Mouse (Mus musculus) kidney, postnatal 14 days (tissue): Measurements from ENCODE around the gene Vcp.
A peak's percentile ranks its signal among the peaks of the same experiment; 100 is the strongest.

Experiments
- DNase-seq: peaks from one replicate; pipeline ENCODE4 v3.0.0; 2022; ENCODE audit warnings: mixed read lengths

Gene Vcp

GRCm38 (mm10) chr4:43000141-43000986 is at the start of gene Vcp:
TSS of gene Vcp (minus strand) at chr4:43000507.
- DNase-seq, result peak; percentile 99

- peak; percentile 88 for DNase-seq
These were observed 46.9 kb upstream of the Vcp start for GRCm38 (mm10) chr4:43047231-43047630.

DNA sequence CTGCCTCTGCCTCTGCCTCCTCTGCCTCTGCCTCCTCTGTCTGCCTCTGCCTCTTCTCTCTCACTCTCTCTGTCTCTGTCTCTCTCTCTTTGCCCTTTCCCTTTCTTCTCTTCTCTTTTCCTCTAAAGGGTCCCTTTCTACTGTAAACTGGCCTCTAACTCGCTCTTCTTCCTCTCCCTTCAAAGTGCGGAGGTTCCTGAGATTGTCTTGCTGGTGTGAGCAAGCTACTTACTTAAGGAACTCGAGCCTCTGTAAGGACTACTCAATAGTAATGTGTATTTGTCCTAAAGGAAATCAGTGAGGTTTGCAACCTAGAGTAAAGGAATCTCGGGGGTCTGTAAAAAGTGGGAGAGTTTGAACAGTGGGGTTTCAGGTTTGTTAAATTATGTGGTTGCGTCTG is 46.3 kb upstream of the Vcp start:
- no peak for DNase-seq

GRCm38 (mm10) chr4:43045659-43046302 is 45.5 kb upstream of the Vcp start, which contains the start of gene Fam214b:
TSS of gene Fam214b (minus strand) at chr4:43046220.
- DNase-seq, result peak; percentile 99

DNA sequence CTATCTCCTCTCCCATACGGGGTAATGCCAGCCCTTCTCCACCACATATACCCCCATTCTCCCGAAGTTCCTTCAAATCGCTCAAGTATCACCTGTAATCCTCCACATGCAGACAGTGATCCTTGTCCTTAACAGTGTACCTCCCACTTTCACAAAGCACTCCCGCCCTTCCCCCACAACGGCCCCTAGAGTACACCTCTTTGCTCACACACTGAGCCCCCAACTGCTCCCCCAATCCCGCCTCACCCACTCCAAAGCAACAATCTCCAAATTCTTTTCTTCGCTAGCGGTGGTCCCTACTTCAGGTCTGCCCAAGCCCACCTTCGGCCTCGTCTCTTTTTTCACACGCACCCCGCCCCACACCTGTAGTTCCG is 45.0 kb upstream of the Vcp start:
- no peak for DNase-seq

- DNase-seq, result peak; percentile 65
These were observed 44.4 kb upstream of the Vcp start for GRCm38 (mm10) chr4:43044673-43045072.

GRCm38 (mm10) chr4:43043644-43044357 is 43.5 kb upstream of the Vcp start:
- DNase-seq, result peak; percentile 83

GRCm38 (mm10) chr4:43040881-43041547 is 40.7 kb upstream of the Vcp start:
- DNase-seq, result no peak

GRCm38 (mm10) chr4:43040114-43040572 is 39.8 kb upstream of the Vcp start:
- DNase-seq, result peak; percentile 98

- no peak for DNase-seq
These were observed 39.3 kb upstream of the Vcp start for GRCm38 (mm10) chr4:43039609-43040008.

GRCm38 (mm10) chr4:43038567-43039495 is 38.5 kb upstream of the Vcp start:
- peak; percentile 47 for DNase-seq

DNA sequence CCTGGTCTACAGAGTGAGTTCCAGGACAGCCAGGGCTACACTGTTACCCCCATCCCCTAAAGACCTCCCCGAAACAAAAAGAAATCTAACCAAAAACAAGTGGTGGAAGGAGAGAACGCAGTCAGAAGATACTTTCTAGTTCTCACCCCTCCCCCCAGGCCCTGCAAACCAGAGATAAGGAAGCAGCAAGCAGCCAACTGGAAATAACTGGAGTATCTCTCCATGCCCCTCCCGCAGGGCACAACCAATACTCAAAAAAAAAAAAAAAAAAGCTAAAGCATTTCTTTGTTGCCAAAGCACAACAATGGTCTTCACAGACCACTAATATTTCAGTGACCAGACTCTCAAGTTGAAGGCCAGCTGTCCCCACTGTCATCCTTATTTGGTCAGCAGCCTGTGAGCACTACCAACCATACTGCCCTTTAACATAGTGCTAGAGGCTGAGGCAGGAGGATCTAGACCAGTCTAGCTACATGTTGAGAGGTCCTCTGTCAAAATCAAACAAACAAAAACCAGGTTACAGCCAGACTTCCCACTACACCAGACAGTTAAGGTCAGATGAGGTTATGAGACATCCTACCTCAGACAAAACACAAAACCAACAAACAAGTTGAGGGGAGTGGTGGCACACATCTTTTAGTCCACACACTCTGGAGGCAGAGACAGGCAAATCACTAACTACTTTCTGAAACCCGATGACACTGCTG is 37.7 kb upstream of the Vcp start:
- no peak for DNase-seq

DNA sequence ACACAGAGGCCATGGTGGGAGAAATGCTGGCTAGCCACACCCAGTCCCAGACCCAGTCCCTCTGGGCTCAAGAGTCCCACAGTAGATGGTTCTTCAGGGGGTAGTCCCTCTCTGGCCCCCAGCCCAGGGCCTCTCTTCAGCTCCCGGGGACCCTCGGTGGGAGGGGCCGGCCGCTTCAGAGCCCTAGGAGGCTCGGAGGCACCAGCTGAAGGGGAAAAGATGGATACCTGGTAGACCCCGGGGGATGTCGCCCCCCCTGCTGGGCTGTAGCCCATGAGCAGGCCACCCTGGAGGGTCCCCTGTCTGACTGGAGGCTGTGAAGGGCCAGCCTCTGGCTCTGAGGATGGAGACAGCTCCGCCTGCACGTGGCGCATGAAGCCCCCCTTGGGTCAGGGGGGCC is 36.0 kb upstream of the Vcp start:
- DNase-seq, result no peak

DNA sequence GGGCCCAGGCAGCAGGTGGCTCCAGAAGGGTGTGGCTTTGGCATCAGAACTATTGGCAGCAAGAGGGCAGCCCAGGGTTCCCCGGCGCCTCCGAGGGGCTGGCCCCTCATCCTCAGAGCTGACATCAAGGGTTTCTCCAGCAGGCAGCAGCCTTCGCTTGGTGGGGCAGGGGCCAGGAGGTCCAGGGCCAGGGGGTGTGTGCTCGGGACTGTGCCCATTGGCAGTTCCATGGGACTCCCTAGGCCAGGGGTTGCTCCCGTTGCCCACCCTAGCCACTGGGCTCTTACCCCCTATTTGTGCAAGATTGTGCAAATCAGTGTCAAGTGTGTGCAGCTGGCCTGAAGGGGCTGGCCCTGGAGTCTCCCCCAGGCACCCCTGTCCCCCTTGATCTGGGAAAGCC is 35.5 kb upstream of the Vcp start:
- DNase-seq, result no peak

GRCm38 (mm10) chr4:43033481-43033880 is 33.2 kb upstream of the Vcp start:
- no peak for DNase-seq

DNA sequence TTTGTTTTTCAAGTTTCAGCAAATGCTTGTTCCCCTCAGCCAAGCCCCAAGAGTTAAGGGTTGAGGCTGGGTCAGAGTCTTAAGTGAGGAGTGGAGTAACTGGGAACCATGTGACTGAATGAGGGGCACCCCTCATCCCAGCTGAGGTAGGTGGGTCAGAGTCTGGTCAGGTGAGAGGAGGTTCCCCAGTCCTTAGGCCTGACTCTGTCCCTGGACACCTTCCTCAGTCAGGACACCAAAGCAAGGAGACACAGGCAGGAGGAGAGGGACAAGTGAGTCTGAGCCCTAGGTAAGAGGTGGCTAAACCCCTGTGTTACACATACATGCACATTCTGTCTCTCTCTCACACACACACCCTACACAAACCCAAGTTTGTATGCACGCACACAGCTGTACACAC is 32.2 kb upstream of the Vcp start:
- no peak for DNase-seq

DNA sequence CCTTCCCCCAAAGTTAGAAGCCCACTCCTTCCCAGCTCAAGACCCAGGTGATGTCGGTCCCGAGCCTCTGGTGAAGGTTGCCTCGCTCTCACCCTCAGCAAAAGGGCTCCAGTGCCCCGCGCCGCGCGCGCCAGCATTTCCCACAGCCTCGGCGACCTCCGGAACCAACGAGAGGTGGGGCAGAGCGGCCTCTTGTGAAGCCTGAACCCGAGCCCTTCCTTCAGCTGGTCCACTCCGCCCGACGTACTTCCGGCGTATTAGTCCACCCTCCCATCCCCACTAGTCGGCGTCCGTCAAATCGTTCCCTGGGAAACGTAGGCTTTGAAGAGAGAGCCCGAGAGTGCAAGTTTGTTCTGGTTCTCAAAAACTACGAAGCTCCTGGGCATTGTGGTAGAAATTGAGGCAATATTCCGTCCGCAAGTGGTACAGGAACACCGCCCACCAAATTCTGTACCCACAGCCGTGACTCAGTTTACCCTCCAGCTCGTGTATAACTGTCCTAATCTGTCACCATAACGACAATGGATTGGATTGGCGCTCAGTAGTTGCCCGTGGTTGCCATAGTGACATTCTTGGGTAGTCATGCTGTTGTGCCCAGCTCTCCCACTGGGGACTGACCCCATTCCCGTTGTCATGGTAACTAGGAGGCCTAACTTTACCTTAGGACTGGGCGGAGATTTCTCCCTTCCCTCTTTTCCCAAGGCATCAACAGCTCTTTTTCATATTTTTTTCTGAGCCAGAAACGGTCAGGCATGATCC is 31.1 kb upstream of the Vcp start, which contains the start of gene Stoml2:
Stoml2 (minus strand) TSS at position 474 of the 759 bp plus-strand sequence.
- peak; percentile 96 for DNase-seq

- DNase-seq, result peak; percentile 63
These were observed 30.5 kb upstream of the Vcp start for GRCm38 (mm10) chr4:43030780-43031230.

GRCm38 (mm10) chr4:43030352-43030751 is 30.0 kb upstream of the Vcp start:
- no peak for DNase-seq

- no peak for DNase-seq
These were observed 29.4 kb upstream of the Vcp start for GRCm38 (mm10) chr4:43029749-43030148.
